Mouse (Mus musculus): Measurements from ENCODE around the gene Gal3st4.

Gal3st4 gene

DNA sequence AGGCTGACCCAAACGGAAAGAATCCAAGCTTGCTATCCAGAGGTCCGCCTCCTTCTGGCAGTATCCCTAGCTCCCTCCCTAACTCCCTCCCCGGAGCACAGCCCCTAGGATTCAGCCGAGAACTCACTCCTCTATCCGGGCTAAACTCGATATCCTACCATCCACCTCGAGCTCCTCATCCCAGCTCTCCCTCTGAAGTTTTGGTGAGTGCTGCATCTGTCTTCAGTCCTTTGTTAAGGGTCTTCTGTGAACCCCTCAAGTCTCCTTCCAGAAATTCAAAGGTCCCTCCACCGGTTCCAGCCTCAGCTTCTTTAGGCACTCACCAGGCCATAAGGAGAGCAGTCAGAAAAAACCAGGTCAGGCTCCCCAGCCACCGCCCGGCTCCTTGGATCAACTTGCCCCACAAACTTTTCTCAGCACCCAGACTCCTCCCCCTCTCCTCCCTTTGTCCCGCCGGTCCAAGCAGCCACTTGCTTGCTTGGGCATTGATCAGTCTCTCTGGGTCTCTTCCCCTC is at the start of gene Gal3st4:
Gene Gal3st4 (minus strand): TSS at position 432 of the 515 bp plus-strand sequence.
- DNase-seq (ENCODE audit: low spot score in 2 of 2), result peak in 1 of 2 experiments; percentile 45

DNA sequence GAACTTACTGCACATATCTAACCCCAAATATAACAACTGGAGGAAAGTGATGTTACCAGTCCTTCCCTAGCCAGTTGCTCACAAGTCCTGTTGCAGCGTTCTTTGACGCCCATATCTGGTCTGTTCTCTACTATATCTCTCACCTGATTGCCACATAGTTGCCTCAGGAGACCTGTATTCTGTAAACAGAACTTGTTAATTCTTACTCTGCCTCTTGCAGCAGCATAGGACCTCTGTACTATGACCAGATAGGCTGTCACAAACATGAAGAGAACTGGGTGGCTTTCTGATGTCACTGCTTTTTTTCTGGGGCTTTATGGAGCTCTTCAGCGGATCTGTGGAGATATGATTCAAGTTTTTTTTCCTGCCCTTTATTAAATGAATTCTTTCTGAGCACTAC is 40.2 kb upstream of the Gal3st4 start:
- no peak for DNase-seq (ENCODE audit: low spot score in 2 of 2)

DNA sequence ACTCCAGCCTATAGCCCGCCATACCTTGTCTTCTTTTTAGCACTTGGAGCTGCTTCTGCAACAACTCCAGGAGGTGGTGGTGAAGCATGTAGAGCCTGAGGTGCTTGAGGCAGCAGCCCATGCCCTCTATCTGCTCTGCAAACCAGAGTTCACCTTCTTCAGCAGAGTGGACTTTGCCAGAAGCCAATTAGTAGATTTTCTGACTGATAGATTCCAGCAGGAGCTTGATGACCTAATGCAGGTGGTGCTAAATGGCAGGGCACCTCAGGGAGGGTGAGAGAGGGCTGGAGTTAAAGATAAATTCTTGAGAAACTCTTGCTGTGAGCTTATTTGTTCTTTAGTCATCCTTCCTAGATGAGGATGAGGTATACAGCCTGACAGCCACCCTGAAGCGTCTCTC is 27.0 kb upstream of the Gal3st4 start:
- DNase-seq (ENCODE audit: low spot score in 2 of 2), result no peak

DNA sequence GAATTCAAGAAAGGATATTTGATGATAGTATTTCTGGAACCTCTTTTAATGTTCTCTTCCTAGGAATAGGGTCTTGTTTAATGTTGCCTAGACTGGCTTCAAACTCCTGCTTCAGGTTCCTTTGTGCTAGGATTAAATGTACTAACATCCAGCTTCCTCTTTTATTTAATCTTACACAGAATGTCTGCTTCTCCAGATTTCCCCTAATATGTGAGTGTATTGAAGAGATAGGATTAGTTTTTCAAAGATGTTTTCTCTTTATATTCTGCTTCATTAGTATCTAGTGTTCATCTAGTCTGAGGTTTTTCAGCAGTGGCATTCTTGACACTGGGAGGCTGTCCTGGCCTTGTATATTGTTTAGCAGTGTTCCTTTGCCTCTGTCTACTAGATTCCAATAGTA is 21.5 kb upstream of the Gal3st4 start:
- no peak for DNase-seq (ENCODE audit: low spot score in 2 of 2)

DNA sequence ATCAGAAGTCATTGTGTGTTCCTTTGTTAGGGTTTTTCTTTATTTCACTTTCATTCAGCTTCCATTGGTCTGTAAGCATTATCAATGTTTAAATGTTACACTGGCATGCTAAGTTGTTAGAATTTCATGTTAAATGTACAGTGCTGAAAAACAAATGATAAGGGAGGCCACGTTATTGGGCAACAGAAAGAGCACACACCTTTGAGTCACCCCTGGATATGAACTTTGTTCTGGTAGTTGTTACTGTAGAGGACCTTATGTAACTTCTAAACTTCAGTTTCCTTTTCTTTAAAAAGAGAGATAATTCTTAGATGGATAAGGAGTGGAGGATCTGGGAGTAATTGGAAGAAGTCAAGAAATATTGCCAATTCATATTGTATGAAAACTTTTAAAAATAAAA is 19.0 kb upstream of the Gal3st4 start:
- no peak for DNase-seq (ENCODE audit: low spot score in 2 of 2)

DNA sequence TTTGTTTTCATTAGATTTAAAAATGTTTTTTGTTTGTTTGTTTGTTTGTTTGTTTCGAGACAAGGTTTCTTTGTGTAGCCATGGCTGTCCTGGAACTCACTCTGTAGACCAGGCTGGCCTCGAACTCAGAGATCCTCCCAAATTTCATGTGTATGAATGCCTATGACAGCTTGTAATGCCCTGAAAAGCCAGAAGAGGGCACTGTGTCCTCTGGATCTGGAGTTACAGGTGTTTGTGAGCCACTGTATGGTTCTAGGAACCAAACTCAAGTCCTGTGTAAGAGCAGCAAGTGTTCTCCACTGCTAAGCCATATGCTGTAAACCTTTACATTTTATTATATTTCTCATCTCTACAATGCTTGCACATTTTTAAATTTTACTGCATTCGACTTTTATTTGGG is 15.2 kb upstream of the Gal3st4 start:
- DNase-seq (ENCODE audit: low spot score in 2 of 2), result no peak

DNA sequence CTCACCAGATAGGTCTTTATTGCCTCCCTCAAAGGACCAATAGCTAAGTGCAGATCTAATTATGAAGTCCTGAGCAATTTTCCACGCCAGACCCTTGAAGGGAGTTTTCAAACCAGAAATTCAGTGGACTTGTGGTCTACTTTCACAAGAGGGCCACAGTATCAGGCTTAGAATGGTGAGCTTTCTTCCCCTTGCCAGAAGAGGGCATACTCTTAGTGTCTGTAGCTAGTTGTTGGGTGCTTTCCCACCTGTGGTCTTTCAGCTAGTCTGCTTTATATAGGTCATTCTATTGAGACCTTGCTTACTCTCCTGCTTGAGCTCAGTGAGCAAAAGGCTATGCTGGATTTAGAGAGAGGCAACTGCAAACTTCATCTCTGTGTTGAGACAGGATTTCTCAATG is 10.9 kb upstream of the Gal3st4 start:
- DNase-seq (ENCODE audit: low spot score in 2 of 2), result no peak

DNA sequence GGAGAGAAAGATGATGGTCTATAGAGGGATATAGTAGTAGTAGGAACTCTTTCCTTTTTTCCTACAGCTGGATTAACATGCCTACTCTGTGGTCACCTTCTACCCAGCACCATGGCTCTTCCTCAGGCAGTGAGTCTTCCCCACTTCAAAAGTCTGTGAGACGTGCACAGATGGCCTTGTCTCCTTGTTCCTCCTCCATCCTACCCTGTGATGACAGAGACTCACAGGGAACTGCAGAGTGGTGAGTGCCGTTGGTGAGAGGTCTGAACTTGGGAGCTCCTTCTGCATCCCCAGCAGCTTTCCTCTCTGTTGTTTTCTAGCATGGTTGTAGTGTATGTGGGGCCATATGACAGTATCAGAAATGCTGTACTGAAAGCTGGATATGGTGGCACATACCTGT is 9.2 kb upstream of the Gal3st4 start:
- DNase-seq (ENCODE audit: low spot score in 2 of 2), result no peak

DNA sequence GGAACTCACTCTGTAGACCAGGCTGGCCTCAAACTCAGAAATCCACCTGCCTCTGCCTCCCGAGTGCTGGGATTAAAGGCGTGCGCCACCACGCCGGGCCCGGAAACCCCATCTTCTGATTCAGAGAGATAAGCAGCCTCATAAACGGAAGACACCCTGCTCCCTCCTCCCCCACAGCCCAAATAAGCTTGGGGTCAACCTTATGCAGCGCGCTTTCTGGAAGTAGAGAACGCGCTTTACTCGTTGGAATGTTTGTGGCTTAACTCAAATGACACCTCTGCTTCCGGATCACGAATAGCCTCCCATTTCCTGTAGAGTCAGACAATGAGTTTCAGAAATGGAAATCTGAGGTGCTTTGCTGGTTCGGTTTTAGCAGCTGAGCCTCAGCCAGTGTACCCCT is 8.2 kb upstream of the Gal3st4 start:
- DNase-seq (ENCODE audit: low spot score in 2 of 2), result no peak

DNA sequence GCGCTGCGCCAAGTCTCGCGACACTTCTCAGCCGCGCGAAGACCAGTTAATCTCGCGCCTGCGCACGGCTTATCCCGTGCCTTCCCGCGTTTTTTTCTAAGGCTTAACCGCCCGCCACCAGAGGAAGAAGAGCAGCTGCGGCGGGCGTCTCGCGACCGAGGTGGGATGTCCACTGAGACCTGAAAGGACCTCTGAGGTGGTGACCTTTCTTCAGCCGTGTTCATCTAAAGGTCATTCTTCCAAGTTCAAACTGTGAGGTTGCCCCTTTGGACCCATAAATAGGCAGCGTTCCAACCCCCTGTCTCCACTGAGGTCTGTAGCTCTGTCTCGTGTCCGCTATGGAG is 7.8 kb upstream of the Gal3st4 start:
- DNase-seq (ENCODE audit: low spot score in 2 of 2), result no peak

DNA sequence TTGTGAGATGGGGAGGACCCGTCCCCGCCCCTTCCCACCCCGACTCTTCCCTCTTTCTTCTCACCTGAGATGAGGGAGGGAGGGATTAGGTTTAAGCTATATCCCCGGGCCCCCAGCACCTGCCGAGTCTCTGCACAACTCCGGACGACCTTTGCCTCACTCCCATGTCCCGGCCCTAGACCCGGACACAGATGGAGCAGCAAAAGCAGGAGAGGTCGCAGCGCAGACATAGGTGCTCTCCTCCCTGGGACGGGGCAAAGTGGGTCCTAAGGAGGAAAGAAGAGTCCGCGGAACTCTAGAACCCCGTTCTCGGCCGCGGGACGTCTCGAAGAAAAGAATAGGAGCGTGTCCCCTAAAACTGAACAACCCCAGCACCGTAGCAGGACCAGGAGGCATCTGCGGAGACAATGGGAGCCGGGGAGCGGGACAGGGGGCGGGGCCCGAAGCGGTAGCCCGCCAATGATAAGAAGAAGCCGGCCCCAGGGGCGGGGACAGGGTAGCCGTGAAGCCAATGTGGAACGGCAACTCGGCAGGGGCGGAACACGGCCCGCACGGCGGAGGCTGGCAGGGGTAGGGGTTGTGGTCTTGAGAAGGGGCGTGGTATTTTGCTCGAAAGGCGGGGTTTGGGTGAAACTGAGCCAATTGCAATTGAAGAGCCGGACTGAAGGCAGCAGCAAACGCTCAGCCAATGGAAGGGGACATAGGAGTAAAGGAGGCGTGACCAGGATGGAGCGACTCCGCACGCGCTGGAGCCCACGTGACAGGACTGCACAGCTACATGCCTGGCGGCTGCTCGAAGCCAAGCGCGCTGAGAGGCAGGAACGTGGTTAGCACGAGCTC is 7.2 kb upstream of the Gal3st4 start, which contains the start of the genes Gm43720, Gpc2 and Stag3:
Gene Gm43720 (minus strand): TSS at position 374 of the 840 bp plus-strand sequence.
Gene Gpc2 (minus strand): TSS at position 421 of the 840 bp plus-strand sequence.
Gene Stag3 (plus strand): TSS at position 656 of the 840 bp plus-strand sequence.
- peak; percentile 82 to 88 for DNase-seq (ENCODE audit: low spot score in 2 of 2)

DNA sequence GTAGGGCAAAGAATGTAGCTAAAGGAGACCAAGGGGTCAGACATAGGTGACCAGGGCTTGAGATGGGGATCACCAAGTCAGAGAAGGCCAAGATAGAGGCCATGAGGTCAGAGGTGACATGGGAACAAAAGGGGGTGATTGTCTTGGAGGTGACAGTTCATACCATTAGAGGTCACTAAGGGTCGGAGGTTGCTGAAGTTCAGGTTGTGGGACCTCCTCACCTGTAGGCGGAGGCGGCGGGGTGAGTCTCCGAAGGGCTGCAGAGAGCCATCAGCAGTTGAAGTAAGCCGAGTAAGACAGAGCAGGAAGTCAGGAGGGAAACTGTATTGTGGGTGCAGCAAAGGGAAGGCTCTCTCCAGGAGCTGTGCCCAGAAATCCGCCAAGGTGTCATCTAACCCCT is 5.4 kb upstream of the Gal3st4 start:
- DNase-seq (ENCODE audit: low spot score in 2 of 2), result no peak

DNA sequence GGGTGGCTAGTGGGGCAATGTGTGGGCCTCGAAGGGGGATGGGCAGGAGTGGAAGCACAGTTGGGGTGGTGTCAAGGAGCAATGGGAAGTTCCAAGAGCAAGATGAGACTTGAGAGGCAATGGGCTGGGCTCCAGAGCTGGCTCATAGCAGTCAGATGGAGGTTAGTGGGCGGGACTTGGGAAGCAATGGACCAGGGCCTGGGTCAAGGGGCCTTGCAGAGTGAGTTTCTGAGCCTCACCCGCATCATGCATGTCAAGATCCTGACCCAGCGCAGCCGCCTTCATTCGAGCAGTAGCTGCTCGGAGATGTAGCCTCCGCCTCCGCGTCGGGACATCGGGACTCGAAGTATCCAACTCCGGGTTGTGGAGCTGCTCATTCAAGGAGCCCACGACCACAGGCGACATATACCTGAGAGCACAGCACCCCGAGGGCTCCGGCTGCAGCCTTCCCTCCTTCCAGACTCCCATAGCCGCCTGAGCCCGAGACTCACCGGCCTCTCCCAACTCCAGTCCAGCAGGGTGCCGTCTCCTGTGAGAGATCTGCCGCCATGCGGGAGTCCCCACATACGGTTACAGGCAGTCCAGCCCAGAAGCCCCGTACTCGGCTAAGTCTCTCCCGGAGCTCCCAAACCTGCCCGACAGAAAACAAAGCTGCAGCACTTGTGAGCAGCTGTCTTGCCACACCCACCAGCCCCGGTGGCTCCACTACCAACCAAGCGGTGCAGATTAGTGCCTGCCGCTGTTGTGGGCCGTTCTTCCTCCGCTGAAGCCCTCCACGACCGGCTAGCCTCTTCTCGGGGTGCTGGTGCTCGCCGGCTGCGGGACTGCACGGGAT is 2.8 kb upstream of the Gal3st4 start:
- DNase-seq (ENCODE audit: low spot score in 2 of 2), result no peak

DNA sequence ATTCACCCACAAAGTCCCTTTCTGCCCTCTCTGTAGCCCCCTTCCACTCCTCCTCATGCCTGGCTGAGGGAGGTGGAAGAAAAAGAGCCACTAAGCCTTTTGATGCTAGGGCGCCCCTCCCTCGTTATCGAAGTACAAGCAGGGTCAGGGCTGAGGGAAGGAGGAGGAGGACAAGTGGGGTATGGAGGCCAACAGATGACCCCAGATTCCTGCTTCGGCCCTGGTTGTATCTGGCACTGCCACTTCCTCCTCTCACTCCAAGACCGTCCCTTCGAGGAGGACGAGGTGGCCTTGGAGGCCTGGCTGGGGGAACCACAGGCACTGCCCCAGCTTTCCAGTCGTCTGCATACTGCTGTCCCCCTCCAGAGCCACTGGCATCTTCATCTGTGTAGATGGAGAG is 1.5 kb upstream of the Gal3st4 start:
- DNase-seq (ENCODE audit: low spot score in 2 of 2), result no peak

DNA sequence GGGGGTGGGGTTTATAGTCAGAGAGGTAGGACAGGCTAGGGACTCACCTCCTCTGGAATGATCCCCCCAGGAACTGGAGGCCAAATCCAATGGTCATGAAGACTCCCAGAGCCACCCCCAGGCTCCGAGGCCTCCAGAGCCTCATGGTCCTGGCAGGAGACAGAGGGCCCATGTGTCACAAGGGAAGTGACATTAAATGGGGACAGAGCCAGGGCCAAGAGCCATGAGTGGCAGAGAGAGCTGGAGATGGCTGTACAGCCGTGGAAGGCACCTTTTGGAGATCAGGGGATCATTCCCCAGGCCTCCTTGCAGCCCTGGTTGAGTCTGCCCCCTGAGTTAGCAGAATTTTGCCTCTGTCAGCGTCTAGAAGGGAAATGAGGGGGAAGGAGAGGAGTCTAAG is 1.4 kb downstream of the Gal3st4 start:
- DNase-seq (ENCODE audit: low spot score in 2 of 2), result no peak

DNA sequence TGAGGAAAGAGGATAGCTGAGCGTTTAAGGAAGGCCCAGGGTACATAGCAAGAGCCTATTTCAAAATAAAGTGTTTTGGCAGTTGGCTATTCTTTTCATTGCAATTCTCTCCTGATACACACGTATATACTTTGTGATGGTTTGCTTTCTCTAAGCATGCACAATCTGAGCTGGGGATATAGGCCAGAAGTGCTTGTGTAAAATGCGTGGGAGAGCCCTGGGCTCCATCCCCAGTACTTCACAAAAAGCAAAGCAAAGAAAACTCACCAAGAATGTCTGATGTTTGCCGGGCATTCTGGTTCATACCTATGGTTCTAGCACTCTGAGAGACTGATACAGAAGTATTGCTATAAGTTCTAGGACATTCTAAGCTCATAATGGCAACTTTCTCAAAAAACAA is 3.7 kb downstream of the Gal3st4 start:
- DNase-seq (ENCODE audit: low spot score in 2 of 2), result no peak

DNA sequence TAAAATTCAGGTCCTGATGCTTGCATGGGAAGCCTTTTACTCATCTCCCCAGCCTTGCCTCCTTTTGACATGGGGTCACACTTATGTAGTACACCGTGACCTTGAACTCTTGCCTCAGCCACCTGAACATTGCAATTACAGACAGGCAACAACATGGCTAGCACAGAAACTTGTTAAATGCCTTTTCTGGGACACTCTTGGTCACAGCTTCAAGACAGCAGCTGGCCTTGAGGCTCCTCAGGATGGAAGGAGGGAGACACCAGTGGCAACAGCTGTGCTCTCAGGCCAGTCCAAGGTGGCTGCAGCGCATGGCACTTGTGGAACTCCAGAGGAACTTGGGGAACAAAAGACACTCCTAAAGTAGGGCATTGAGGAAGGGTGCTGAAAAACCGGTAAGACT is 5.5 kb downstream of the Gal3st4 start:
- peak in 1 of 2 experiments; percentile 57 for DNase-seq (ENCODE audit: low spot score in 2 of 2)

DNA sequence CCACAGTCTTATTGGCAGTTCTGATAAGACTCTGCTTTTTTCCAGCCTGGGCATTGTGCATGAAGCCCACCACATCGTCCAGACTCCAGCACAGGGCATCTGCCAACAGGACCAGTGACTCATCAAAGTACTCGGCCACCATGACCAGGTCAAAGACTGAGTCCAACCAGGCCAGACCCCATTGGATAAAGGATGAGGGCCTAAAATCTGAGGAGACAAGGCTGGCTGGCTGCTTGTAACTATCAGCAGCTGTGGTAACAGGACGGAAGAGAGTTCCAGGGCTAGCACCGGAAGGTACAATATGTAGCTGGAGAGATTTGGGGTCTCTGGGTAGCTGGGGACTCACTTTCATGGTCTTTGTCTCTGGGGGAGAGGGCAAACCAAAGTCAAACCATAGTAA is 6.9 kb downstream of the Gal3st4 start:
- peak in 1 of 2 experiments; percentile 53 for DNase-seq (ENCODE audit: low spot score in 2 of 2)

DNA sequence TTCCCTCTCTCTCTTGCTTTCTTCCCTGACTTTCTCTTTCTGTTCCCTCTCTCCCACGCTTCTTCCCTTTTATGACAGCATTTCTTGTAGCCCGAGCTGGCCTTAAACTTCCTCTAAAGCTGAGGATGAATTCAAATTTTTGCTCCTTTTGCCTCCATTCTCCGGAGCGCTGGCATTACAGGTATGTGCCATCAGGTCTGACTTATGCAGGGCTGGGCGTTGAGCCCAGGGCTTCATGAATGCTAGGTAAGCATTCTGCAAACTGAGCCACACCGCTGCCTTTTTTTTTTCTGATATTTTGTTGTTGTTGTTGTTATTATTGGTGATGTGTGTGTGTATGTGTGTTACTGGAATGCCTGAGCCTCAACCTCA is 8.4 kb downstream of the Gal3st4 start:
- DNase-seq (ENCODE audit: low spot score in 2 of 2), result peak in 1 of 2 experiments; percentile 56

DNA sequence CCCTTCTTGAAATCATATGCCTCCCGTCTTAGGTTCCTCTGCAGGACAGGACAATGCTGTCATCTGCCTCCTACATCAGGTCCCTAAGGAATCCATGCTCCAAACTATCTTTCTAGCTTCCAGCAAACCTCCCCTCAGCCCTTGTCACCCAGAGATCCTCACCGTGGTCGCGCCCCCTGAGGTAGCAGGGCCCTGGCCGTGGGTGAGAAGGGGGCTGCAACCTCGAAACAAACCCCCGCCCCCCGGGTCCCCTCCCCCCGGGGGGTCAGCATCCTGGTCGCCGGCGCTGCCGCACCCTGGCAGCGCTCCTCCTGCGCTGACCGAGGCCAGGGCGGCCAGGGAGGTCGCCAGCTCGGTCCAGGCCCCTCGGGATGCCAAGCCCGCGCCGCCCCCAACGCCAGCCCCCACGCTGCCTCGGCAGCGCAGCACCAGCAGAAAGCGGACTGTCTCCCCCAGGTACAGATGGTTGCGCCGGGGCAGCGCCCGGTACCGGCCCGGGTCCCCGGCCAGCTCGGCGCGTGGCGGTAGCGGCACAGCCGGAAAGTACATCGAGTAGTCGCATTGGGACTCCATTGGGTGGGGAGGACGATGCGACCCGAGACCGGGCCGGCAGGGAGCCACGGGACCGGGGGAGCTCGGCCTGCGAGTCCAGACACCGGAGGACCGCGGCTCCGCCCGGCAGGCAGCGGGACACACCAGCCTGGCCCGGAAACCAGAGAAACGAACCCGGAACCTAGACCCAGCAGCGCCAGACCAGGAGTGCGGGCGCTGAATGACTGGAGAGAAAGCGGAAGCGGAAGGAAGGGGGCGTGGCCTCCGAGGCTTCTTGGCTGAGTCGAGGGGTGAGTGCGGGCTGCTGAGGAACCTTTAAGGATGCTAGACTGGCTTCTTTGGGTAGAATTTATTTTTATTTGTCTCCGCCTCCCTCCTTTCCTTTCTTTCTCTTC is 9.1 kb downstream of the Gal3st4 start, which contains the start of gene BC037034:
Gene BC037034 (minus strand): TSS at position 774 of the 947 bp plus-strand sequence.
- DNase-seq (ENCODE audit: low spot score in 2 of 2), result peak; percentile 93 to 96

DNA sequence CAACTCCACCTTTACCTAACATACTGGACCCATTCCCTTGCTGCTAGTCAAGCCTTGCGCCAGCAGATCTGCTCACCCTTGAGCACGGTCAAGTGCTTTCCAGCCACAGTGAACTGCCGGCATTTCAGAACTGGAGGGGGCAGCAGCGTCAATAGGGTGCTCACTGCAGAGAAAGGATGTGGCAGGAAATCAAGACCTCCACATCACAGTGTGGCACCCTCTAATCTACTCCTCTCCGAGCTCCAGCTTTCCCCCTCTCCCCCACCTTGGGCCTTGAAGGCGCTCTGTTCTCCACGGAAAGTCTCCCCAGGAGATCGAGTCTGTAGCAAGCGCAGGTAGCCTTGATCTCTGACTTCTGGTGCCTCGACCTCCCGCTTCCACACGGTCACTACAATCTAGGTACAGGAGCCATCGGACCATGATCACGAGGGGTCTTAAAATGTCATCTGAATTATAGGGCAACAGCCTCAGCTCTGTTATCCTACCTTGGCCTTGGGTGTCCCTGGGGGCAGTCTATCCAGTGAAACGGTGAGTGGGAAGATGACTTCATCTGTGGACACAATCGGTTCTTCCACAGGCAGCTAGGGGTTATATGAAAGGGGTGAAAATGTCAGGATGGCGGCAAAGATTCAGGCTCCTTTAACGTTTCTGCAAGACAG is 9.9 kb downstream of the Gal3st4 start:
- peak in 1 of 2 experiments; percentile 65 for DNase-seq (ENCODE audit: low spot score in 2 of 2)

Data from spleen, postnatal 4 days (tissue).